Mouse (Mus musculus) MEL (cell line): Measurements from ENCODE around the gene Wfikkn2.
"Not testable (repeated sequence)": the region's sequence is repeated elsewhere in the genome, so short reads cannot be mapped to it uniquely, and the experiment has no call there.

ENCODE experiments used
- CHD1 ChIP-seq: IDR thresholded peaks from 2 replicates; pipeline ENCODE4 v1.6.1; 2012; ENCODE audit warnings: low read depth, mild to moderate bottlenecking, inconsistent platforms, low read length, improper control_type of control experiment
- CHD2 ChIP-seq: IDR thresholded peaks from 2 replicates; pipeline ENCODE4 v1.6.1; 2011; ENCODE audit warnings: low read length, improper control_type of control experiment
- CTCF ChIP-seq, 3 experiments: IDR thresholded peaks in 2 of 3; conservative IDR thresholded peaks in 1 of 3; 2 replicates each; pipeline ENCODE4 v1.5.1; 2011 to 2012; ENCODE audit warnings: low read length in 3 of 3, low read depth in 2 of 3, mild to moderate bottlenecking in 2 of 3, improper control_type of control experiment in 1 of 3, inconsistent platforms in 1 of 3, mixed read lengths in 1 of 3, moderate library complexity in 1 of 3; ENCODE audit not compliant: control insufficient read depth in 1 of 3, insufficient read depth in 1 of 3, poor library complexity in 1 of 3, severe bottlenecking in 1 of 3
- ETS1 ChIP-seq: IDR thresholded peaks from 2 replicates; pipeline ENCODE4 v1.6.1; 2012; ENCODE audit warnings: low read depth, mild to moderate bottlenecking, inconsistent platforms, low read length, improper control_type of control experiment, moderate library complexity
- JUND ChIP-seq: IDR thresholded peaks from 2 replicates; pipeline ENCODE4 v1.6.1; 2011; ENCODE audit warnings: low read depth, mild to moderate bottlenecking, improper control_type of control experiment, low read length
- NELFE ChIP-seq: IDR thresholded peaks from 2 replicates; pipeline ENCODE4 v1.6.1; 2011; ENCODE audit warnings: low read depth, low read length, improper control_type of control experiment
- POLR2A ChIP-seq, 2 experiments: IDR thresholded peaks; 2 replicates each; pipeline ENCODE4 v1.6.1; 2011 to 2012; ENCODE audit warnings: low read length in 2 of 2, mild to moderate bottlenecking in 2 of 2, control low read depth in 1 of 2, improper control_type of control experiment in 1 of 2, low read depth in 1 of 2, moderate library complexity in 1 of 2; ENCODE audit not compliant: control insufficient read depth in 1 of 2, insufficient read depth in 1 of 2, poor library complexity in 1 of 2
- RCOR1 ChIP-seq: IDR thresholded peaks from 2 replicates; pipeline ENCODE4 v1.6.1; 2012; ENCODE audit warnings: low read depth, mild to moderate bottlenecking, inconsistent platforms, low read length, improper control_type of control experiment
- TCF12 ChIP-seq: IDR thresholded peaks from 2 replicates; pipeline ENCODE4 v1.6.1; 2014; ENCODE audit warnings: low read depth, mild to moderate bottlenecking, inconsistent platforms, low read length, improper control_type of control experiment, moderate library complexity
- UBTF ChIP-seq: IDR thresholded peaks from 2 replicates; pipeline ENCODE4 v1.6.1; 2012; ENCODE audit warnings: low read depth, mild to moderate bottlenecking, inconsistent platforms, low read length, improper control_type of control experiment, moderate library complexity, borderline replicate concordance; ENCODE audit not compliant: insufficient read depth
- USF1 ChIP-seq: IDR thresholded peaks from 2 replicates; pipeline ENCODE4 v1.6.1; 2014; ENCODE audit warnings: low read depth, mild to moderate bottlenecking, inconsistent platforms, low read length, improper control_type of control experiment, moderate library complexity
- USF2 ChIP-seq, 2 experiments: IDR thresholded peaks; 2 replicates each; pipeline ENCODE4 v1.6.1; 2011 to 2012; ENCODE audit warnings: improper control_type of control experiment in 2 of 2, low read length in 2 of 2, borderline replicate concordance in 1 of 2, inconsistent platforms in 1 of 2, low read depth in 1 of 2, mild to moderate bottlenecking in 1 of 2; ENCODE audit not compliant: insufficient read depth in 1 of 2
- ZMIZ1 ChIP-seq: IDR thresholded peaks from 2 replicates; pipeline ENCODE4 v1.6.1; 2012; ENCODE audit warnings: low read depth, mild to moderate bottlenecking, inconsistent platforms, low read length, improper control_type of control experiment, moderate library complexity

DNA sequence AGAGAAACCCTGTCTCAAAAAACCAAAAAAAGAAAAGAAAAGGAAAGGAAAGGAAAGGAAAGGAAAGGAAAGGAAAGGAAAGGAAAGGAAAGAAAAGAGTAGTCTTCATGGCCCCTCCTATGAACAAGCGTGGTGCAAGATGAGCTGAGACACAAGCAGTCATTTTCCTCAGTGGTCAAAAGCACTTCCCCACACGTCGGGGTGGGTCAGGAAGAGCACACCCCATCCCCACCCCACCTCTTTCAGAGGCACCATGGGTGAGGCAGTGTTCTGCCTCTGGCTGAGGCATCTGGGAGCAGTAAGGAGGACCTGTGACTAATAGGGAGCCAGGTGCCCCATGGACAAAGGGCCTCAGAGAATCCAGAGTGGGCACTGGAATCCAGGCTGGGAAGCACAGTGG is 20.4 kb upstream of the Wfikkn2 start:
- not testable (repeated sequence) for TF ChIP-seq POLR2A (IDR thresholded peaks at IDR 0.05; ENCODE audit: control insufficient read depth in 1 of 2, insufficient read depth in 1 of 2, low read depth in 1 of 2, low read length in 2 of 2, poor library complexity in 1 of 2); USF1; NELFE; JUND; ZMIZ1; RCOR1; CTCF (IDR thresholded peaks at IDR 0.05 in 2 of 3, conservative IDR thresholded peaks at IDR 0.05 in 1 of 3; ENCODE audit: control insufficient read depth in 1 of 3, insufficient read depth in 1 of 3, low read depth in 2 of 3, low read length in 3 of 3, poor library complexity in 1 of 3, severe bottlenecking in 1 of 3); USF2 (IDR thresholded peaks at IDR 0.05; ENCODE audit: borderline replicate concordance in 1 of 2, insufficient read depth in 1 of 2, low read depth in 1 of 2, low read length in 2 of 2); CHD2; UBTF; CHD1; TCF12; ETS1
